Mouse (Mus musculus) kidney, postnatal 10 days (tissue): ENCODE results near the gene Lypla2.
A peak's percentile ranks its signal among the peaks of the same experiment; 100 is the strongest.

Experiments used
- DNase-seq: peaks from one replicate; pipeline ENCODE4 v3.0.0; 2021; ENCODE audit warnings: mixed read lengths

Gene Lypla2

GRCm38 (mm10) chr4:135920304-135921241 is 51.9 kb downstream of the Lypla2 start, which contains the start of gene Fuca1:
Fuca1 (plus strand) TSS chr4:135920735.
- peak; percentile 98 for DNase-seq

GRCm38 (mm10) chr4:135919280-135919639 is 53.2 kb downstream of the Lypla2 start:
- DNase-seq: no peak

- no peak for DNase-seq
Observed at GRCm38 (mm10) chr4:135918635-135919279, 53.7 kb downstream of the Lypla2 start.
